ENCODE assay signal across 11 mouse cellular contexts in the genomic region with DNA sequence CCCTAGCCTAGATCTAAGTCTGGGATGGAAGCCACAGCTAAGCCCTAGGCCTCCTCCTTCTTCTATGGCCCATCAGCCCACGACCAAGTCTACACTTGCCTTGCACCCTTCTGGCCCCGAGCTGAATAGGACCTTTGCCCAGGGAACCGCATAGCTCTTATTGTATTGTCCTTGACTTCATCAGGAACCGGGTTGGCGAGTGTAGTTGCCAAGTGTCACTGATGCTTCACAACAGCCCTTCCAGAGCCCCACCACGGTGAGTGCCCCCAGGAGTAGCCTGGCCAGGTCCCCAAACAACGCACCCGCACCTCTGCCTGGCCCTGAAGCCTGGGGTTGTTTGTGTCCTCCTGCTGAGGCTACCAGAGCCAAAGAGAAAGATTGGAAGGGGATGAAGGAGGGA.
DNase-seq lines count a peak whose midpoint lies in the region; ATAC-seq and TF ChIP-seq lines count a peak whose summit lies in the region.
"Had no signal": no experiment of that assay in that cellular context is flagged by ENCODE, and none has a peak within 500 bp of the region (broad histone marks: within the 10 kb centered on the region; RNA-seq: fewer than 3 reads in every experiment).

No protein-coding gene starts in this region.

- TF ChIP-seq CTCF in lung, embryonic 14.5 days (IDR thresholded peaks at IDR 0.05; ENCODE audit: low read depth), result no peak

- no peaks in the 10 kb centered on the region for H3K36me3 ChIP-seq in heart, embryonic 13.5 days
- H3K36me3 ChIP-seq in lung, embryonic 14.5 days (ENCODE audit: insufficient read depth), result 0 out of 2 replicates have a peak, but pooled peaks cover 4% of the 10 kb centered on the region
- H3K36me3 ChIP-seq in embryonic facial prominence, embryonic 15.5 days, result no peaks in the 10 kb centered on the region
- no peaks in the 10 kb centered on the region for H3K36me3 ChIP-seq in limb, embryonic 13.5 days
- H3K36me3 ChIP-seq: G1E; heart, embryonic 12.5 days had no signal

- WGBS in heart, embryonic 13.5 days, result 73% methylated on average over 8 of the region's 8 CpGs
- 31% methylated on average over 8 of the region's 8 CpGs for WGBS in lung, embryonic 14.5 days
- WGBS in embryonic facial prominence, embryonic 15.5 days, result 63% methylated on average over 8 of the region's 8 CpGs
- WGBS in limb, embryonic 13.5 days, result 77% methylated on average over 8 of the region's 8 CpGs

- H3K4me1 ChIP-seq in heart, embryonic 13.5 days, result peaks cover 52% of the 10 kb centered on the region
- H3K4me1 ChIP-seq in lung, embryonic 14.5 days (ENCODE audit: insufficient read depth), result peaks cover 23% of the 10 kb centered on the region
- peaks cover 28% of the 10 kb centered on the region for H3K4me1 ChIP-seq in embryonic facial prominence, embryonic 15.5 days
- peaks cover 39% of the 10 kb centered on the region for H3K4me1 ChIP-seq in limb, embryonic 13.5 days

- ATAC-seq in heart, embryonic 13.5 days (ENCODE audit: extremely low read depth, insufficient number of reproducible peaks, low FRiP score, low TSS enrichment), result no peak
- peak; percentile 13 for ATAC-seq in lung, embryonic 14.5 days (ENCODE audit: insufficient read depth)
- ATAC-seq in embryonic facial prominence, embryonic 15.5 days (ENCODE audit: insufficient number of reproducible peaks, low FRiP score, low TSS enrichment, low read depth), result no peak
- ATAC-seq in limb, embryonic 13.5 days (ENCODE audit: low FRiP score, low read depth), result no peak

- H3K4me3 ChIP-seq in heart, embryonic 13.5 days, result no peak overlapping the region
- H3K4me3 ChIP-seq in lung, embryonic 14.5 days (ENCODE audit: low read depth, low read length), result peak overlapping the region; percentile 52
- no peak overlapping the region for H3K4me3 ChIP-seq in embryonic facial prominence, embryonic 15.5 days (replicated peaks)
- no peak overlapping the region for H3K4me3 ChIP-seq in limb, embryonic 13.5 days
- H3K4me3 ChIP-seq: heart, embryonic 12.5 days had no signal

- H3K9me3 ChIP-seq in heart, embryonic 13.5 days, result no peaks in the 10 kb centered on the region
- H3K9me3 ChIP-seq in lung, embryonic 14.5 days (ENCODE audit: low read depth, low read length), result no peaks in the 10 kb centered on the region
- H3K9me3 ChIP-seq in embryonic facial prominence, embryonic 15.5 days (replicated peaks), result no peaks in the 10 kb centered on the region
- no peaks in the 10 kb centered on the region for H3K9me3 ChIP-seq in limb, embryonic 13.5 days
- H3K9me3 ChIP-seq: G1E; heart, embryonic 12.5 days had no signal

- H3K4me2 ChIP-seq in heart, embryonic 13.5 days, result no peak overlapping the region
- H3K4me2 ChIP-seq in lung, embryonic 14.5 days, result peak overlapping the region; percentile 76
- H3K4me2 ChIP-seq in embryonic facial prominence, embryonic 15.5 days (replicated peaks), result no peak overlapping the region
- H3K4me2 ChIP-seq in limb, embryonic 13.5 days (replicated peaks), result peak overlapping the region; percentile 27; the same call in 1 of the 2 replicates
- H3K4me2 ChIP-seq: heart, embryonic 12.5 days had no signal

- intact Hi-C loops in heart, postnatal 14 days (cut with DNase I), result loop anchor here (1.0 to 2.0 kb wide), 2 partner anchors 16 to 46 kb away; no protein-coding TSS in a partner anchor

- H3K27ac ChIP-seq in heart, embryonic 13.5 days (replicated peaks), result peak overlapping the region; percentile 44
- peak overlapping the region; percentile 95 for H3K27ac ChIP-seq in lung, embryonic 14.5 days (ENCODE audit: low read depth)
- H3K27ac ChIP-seq in embryonic facial prominence, embryonic 15.5 days (replicated peaks), result peak overlapping the region; percentile 55
- H3K27ac ChIP-seq in limb, embryonic 13.5 days, result peak overlapping the region; percentile 44; the same call in 1 of the 2 replicates
- H3K27ac ChIP-seq: macrophage had no signal

- DNase-seq in heart, postnatal 14 days, result no peak
- no peak for DNase-seq in lung, embryonic 14.5 days
- DNase-seq in lung, postnatal 14 days, result no peak
- DNase-seq in frontal cortex, postnatal 10 days (ENCODE audit: low spot score in 2 of 2), result no peak
- no peak for DNase-seq in ovary, postnatal 14 days (ENCODE audit: low spot score)

- peak overlapping the region; percentile 8; the same call in 1 of the 2 replicates for H3K9ac ChIP-seq in heart, embryonic 13.5 days
- peak overlapping the region; percentile 65 for H3K9ac ChIP-seq in lung, embryonic 14.5 days
- H3K9ac ChIP-seq in embryonic facial prominence, embryonic 15.5 days, result no peak overlapping the region
- H3K9ac ChIP-seq in limb, embryonic 13.5 days, result no peak overlapping the region
- H3K9ac ChIP-seq: heart, embryonic 12.5 days had no signal

- peaks cover 68% of the 10 kb centered on the region for H3K27me3 ChIP-seq in heart, embryonic 13.5 days (replicated peaks)
- H3K27me3 ChIP-seq in lung, embryonic 14.5 days (ENCODE audit: insufficient read depth, low read length), result no peaks in the 10 kb centered on the region
- no peaks in the 10 kb centered on the region for H3K27me3 ChIP-seq in embryonic facial prominence, embryonic 15.5 days
- H3K27me3 ChIP-seq in limb, embryonic 13.5 days, result 0 out of 2 replicates have a peak, but pooled peaks cover 2% of the 10 kb centered on the region

Comparison
In these comparisons a context has a peak if more than half of its experiments do, and no peak if none do; other contexts are left out.
1. H3K27ac ChIP-seq: peak in every context shown above with its lines; median percentile 95 in lung, embryonic 14.5 days; 55 in embryonic facial prominence, embryonic 15.5 days; 44 in heart, embryonic 13.5 days; 44 in limb, embryonic 13.5 days.
2. H3K4me2 ChIP-seq: peak in lung, embryonic 14.5 days (single experiment) and limb, embryonic 13.5 days (single experiment); none in heart, embryonic 13.5 days (single experiment) and embryonic facial prominence, embryonic 15.5 days (single experiment).
3. H3K9ac ChIP-seq: peak in heart, embryonic 13.5 days (single experiment) and lung, embryonic 14.5 days (single experiment); none in embryonic facial prominence, embryonic 15.5 days (single experiment) and limb, embryonic 13.5 days (single experiment).